17 mouse cellular contexts compared by ENCODE assay signal in genomic region chr16:73203542-73203941, GRCm38 (mm10).
"Had no signal": no experiment of that assay in that cellular context is flagged by ENCODE, and none has a peak within 500 bp of the region (broad histone marks: within the 10 kb centered on the region; RNA-seq: fewer than 3 reads in every experiment).

No protein-coding gene starts in this region.

- H3K4me2 ChIP-seq: limb, embryonic 12.5 days; limb, embryonic 15.5 days; liver, embryonic 11.5 days; lung, embryonic 14.5 days; midbrain, embryonic 13.5 days had no signal

- H3K4me3 ChIP-seq: left cerebral cortex, adult 2 months; limb, embryonic 12.5 days; limb, embryonic 15.5 days; midbrain, embryonic 13.5 days had no signal

- H3K36me3 ChIP-seq: limb, embryonic 12.5 days; limb, embryonic 15.5 days; midbrain, embryonic 13.5 days had no signal

- H3K4me1 ChIP-seq: limb, embryonic 12.5 days; limb, embryonic 15.5 days had no signal

- ATAC-seq: liver, postnatal 0 days; lung, postnatal 0 days; midbrain, embryonic 13.5 days; midbrain, embryonic 16.5 days had no signal

- DNase-seq: kidney, adult 18-20 months; kidney, adult 9 months; kidney, postnatal 14 days; kidney, postnatal 4 days; liver, postnatal 0 days; lung, embryonic 14.5 days; thymus, adult 18-20 months; thymus, postnatal 36 days had no signal

- H3K27ac ChIP-seq: left cerebral cortex, adult 2 months; limb, embryonic 12.5 days; limb, embryonic 15.5 days; liver, embryonic 14.5 days; macrophage; midbrain, embryonic 13.5 days had no signal

- H3K27me3 ChIP-seq: limb, embryonic 12.5 days; limb, embryonic 15.5 days; midbrain, embryonic 13.5 days had no signal

- H3K9ac ChIP-seq: limb, embryonic 12.5 days; limb, embryonic 15.5 days; liver, embryonic 14.5 days; liver, postnatal 0 days; lung, embryonic 14.5 days; midbrain, embryonic 13.5 days had no signal

- H3K9me3 ChIP-seq: limb, embryonic 12.5 days; limb, embryonic 15.5 days; midbrain, embryonic 13.5 days had no signal
